ENCODE assay signal across 9 mouse cellular contexts in the genomic region with DNA sequence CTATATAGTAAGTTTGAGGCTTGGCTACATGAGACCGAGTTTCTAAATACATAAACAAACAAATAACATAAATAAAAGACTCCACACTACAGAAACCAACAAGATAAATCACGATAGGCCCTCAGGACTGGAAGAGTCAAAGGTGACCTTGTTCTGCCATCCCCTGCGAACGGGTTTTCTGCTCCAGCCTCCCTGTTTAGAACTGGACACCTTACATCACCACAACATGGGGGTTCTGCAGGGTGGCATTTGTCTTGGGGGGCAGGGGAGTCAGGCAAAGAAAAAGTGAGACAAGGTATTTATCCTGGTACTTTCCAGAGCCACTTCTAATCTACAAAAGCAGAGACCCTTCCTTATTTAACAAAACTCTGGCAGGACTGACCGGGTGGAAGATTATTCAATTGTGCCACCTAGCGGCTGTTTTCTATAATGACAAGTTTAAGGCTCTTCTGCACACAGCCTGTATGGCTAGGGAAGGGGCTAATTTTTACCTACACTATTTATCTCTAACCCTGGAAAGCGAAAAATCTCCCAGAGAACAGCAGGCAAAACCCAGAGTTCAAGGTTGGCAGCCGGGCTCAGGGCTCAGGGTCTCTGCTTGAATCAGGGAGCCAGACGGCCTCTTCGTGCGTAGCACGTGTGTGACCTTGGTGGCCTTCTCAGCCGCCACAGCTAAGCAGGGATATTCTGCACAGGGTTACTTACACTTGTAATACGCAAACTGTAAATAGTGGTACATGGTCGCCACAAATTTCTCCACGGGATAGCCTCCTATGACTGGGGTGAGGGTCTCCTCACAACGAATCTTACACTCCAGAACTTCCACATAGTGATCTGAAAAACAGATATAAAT. TPM values are rescaled to one million over a fixed set of nuclear protein-coding genes. Genes with fewer than 3 reads are reported as not detected.
A peak's percentile ranks its signal among the peaks of the same experiment; 100 is the strongest.
DNase-seq lines count a peak whose midpoint lies in the region; ATAC-seq and TF ChIP-seq lines count a peak whose summit lies in the region.
"Had no signal": no experiment of that assay in that cellular context is flagged by ENCODE, and none has a peak within 500 bp of the region (broad histone marks: within the 10 kb centered on the region; RNA-seq: fewer than 3 reads in every experiment).

No protein-coding gene starts in this region.

- WGBS in limb, embryonic 11.5 days, result 75% methylated on average over 17 of the region's 17 CpGs
- 73% methylated on average over 17 of the region's 17 CpGs for WGBS in midbrain, postnatal 0 days

- no peak overlapping the region for H3K9ac ChIP-seq in limb, embryonic 11.5 days (ENCODE audit: low read length)
- H3K9ac ChIP-seq in midbrain, postnatal 0 days (replicated peaks; ENCODE audit: low read length, poor library complexity, severe bottlenecking), result no peak overlapping the region

- H3K27me3 ChIP-seq in limb, embryonic 11.5 days (ENCODE audit: control insufficient read depth, insufficient read depth, low read length), result no peaks in the 10 kb centered on the region
- no peaks in the 10 kb centered on the region for H3K27me3 ChIP-seq in midbrain, postnatal 0 days (ENCODE audit: insufficient read depth, low read length)

- peak; percentile 83 for TF ChIP-seq CTCF in midbrain, postnatal 0 days (IDR thresholded peaks at IDR 0.05)

- H3K9me3 ChIP-seq in limb, embryonic 11.5 days (ENCODE audit: control insufficient read depth, low read length), result no peaks in the 10 kb centered on the region
- no peaks in the 10 kb centered on the region for H3K9me3 ChIP-seq in midbrain, postnatal 0 days (ENCODE audit: low read length)

- 0 out of 2 replicates have a peak, but pooled peaks cover 2% of the 10 kb centered on the region for H3K36me3 ChIP-seq in limb, embryonic 11.5 days (ENCODE audit: control insufficient read depth, insufficient read depth, low read length)
- H3K36me3 ChIP-seq in midbrain, postnatal 0 days (ENCODE audit: insufficient read depth, low read length), result peaks cover 4% of the 10 kb centered on the region; the same call in 1 of the 2 replicates

- H3K4me3 ChIP-seq in limb, embryonic 11.5 days (ENCODE audit: low read depth, low read length), result no peak overlapping the region
- no peak overlapping the region for H3K4me3 ChIP-seq in midbrain, postnatal 0 days (ENCODE audit: low read depth, low read length)

- ATAC-seq in cerebellum, adult (ENCODE audit: insufficient number of reproducible peaks, low FRiP score, low TSS enrichment), result peak; percentile 52; the same call in 1 of the 2 replicates
- ATAC-seq in granulocyte monocyte progenitor cell, adult 5-6 weeks (replicated peaks; ENCODE audit: poor library complexity, severe bottlenecking), result peak; percentile 74
- ATAC-seq in limb, embryonic 11.5 days (ENCODE audit: insufficient number of reproducible peaks, low FRiP score, low TSS enrichment, low read depth), result peak; percentile 69; the same call in 1 of the 2 replicates
- no peak for ATAC-seq in midbrain, postnatal 0 days (ENCODE audit: low FRiP score)

- no peak overlapping the region for H3K27ac ChIP-seq in limb, embryonic 11.5 days (replicated peaks; ENCODE audit: low read depth, low read length)
- H3K27ac ChIP-seq in midbrain, postnatal 0 days (ENCODE audit: low read depth, low read length), result no peak overlapping the region

- H3K4me2 ChIP-seq in limb, embryonic 11.5 days (ENCODE audit: low read depth, severe bottlenecking), result no peak overlapping the region
- no peak overlapping the region for H3K4me2 ChIP-seq in midbrain, postnatal 0 days (ENCODE audit: low read depth, low read length, poor library complexity, severe bottlenecking)

- H3K4me1 ChIP-seq in limb, embryonic 11.5 days (ENCODE audit: control insufficient read depth, insufficient read depth, low read length), result no peaks in the 10 kb centered on the region
- no peaks in the 10 kb centered on the region for H3K4me1 ChIP-seq in midbrain, postnatal 0 days (ENCODE audit: insufficient read depth, low read length)

- no peak for DNase-seq in cerebellum, adult 11-12 months
- DNase-seq in 416B (ENCODE audit: low read depth), result peak; percentile 69
- peak; percentile 58 for DNase-seq in brain, adult 2 months (ENCODE audit: low read depth, low spot score)
- peak; percentile 55 for DNase-seq in limb, embryonic 11.5 days (ENCODE audit: low spot score)
- DNase-seq in midbrain, postnatal 0 days (ENCODE audit: low spot score), result peak; percentile 83
- no peak for DNase-seq in spleen, postnatal 14 days (ENCODE audit: low spot score in 2 of 2)

RNA-seq across cellular contexts. Expression of a gene that starts 9.4 kb away (rescaled TPM):
- 47.3 and 55.2 TPM in 2 replicates for total RNA-seq in granulocyte monocyte progenitor cell, adult 5-6 weeks (2014; fragmentation: Nextera tagmentation)
- 21.0 and 21.4 TPM in 2 replicates for total RNA-seq in granulocyte monocyte progenitor cell, adult 5-6 weeks (2017)
- 57.6 and 66.7 TPM in 2 replicates for polyA plus RNA-seq in limb, embryonic 11.5 days (2014; fragmentation: Nextera tagmentation; extraction: Ambion mirVana)
- 12.6 and 21.4 TPM in 2 replicates for total RNA-seq in midbrain, postnatal 0 days (2014; rRNA removed)
- 25.8 and 26.0 TPM in 2 replicates for polyA plus RNA-seq in midbrain, postnatal 0 days (2015; fragmentation: Nextera tagmentation; extraction: Ambion mirVana)

RNA-seq across cellular contexts. Expression of a gene that starts 19.8 kb away (rescaled TPM):
- 38.7 and 46.7 TPM in 2 replicates for total RNA-seq in granulocyte monocyte progenitor cell, adult 5-6 weeks (2014; fragmentation: Nextera tagmentation)
- total RNA-seq in granulocyte monocyte progenitor cell, adult 5-6 weeks (2017), result 40.8 and 42.9 TPM in 2 replicates
- 23.2 and 24.4 TPM in 2 replicates for polyA plus RNA-seq in limb, embryonic 11.5 days (2014; fragmentation: Nextera tagmentation; extraction: Ambion mirVana)
- 29.6 and 38.0 TPM in 2 replicates for total RNA-seq in midbrain, postnatal 0 days (2014; rRNA removed)
- polyA plus RNA-seq in midbrain, postnatal 0 days (2015; fragmentation: Nextera tagmentation; extraction: Ambion mirVana), result 32.1 and 35.3 TPM in 2 replicates

RNA-seq across cellular contexts. Expression of a gene that starts 19.8 kb away (rescaled TPM):
- total RNA-seq in granulocyte monocyte progenitor cell, adult 5-6 weeks (2014; fragmentation: Nextera tagmentation), result 5.7 and 6.7 TPM in 2 replicates
- total RNA-seq in granulocyte monocyte progenitor cell, adult 5-6 weeks (2017), result 5.9 and 6.8 TPM in 2 replicates
- polyA plus RNA-seq in limb, embryonic 11.5 days (2014; fragmentation: Nextera tagmentation; extraction: Ambion mirVana), result 3.6 and 5.1 TPM in 2 replicates
- total RNA-seq in midbrain, postnatal 0 days (2014; rRNA removed), result 6.4 and 6.6 TPM in 2 replicates
- polyA plus RNA-seq in midbrain, postnatal 0 days (2015; fragmentation: Nextera tagmentation; extraction: Ambion mirVana), result 6.4 and 7.4 TPM in 2 replicates

RNA-seq across cellular contexts. Expression of a gene that starts 51.2 kb away (rescaled TPM):
- total RNA-seq in granulocyte monocyte progenitor cell, adult 5-6 weeks (2014; fragmentation: Nextera tagmentation), result not detected in 2 replicates
- total RNA-seq in granulocyte monocyte progenitor cell, adult 5-6 weeks (2017), result not detected in 2 replicates
- not detected in 2 replicates for polyA plus RNA-seq in limb, embryonic 11.5 days (2014; fragmentation: Nextera tagmentation; extraction: Ambion mirVana)
- not detected in 2 replicates for total RNA-seq in midbrain, postnatal 0 days (2014; rRNA removed)
- polyA plus RNA-seq in midbrain, postnatal 0 days (2015; fragmentation: Nextera tagmentation; extraction: Ambion mirVana), result not detected in 2 replicates
- polyA plus RNA-seq: heart, embryonic 16.5 days had no signal

Comparison
In these comparisons a context has a peak if more than half of its experiments do, and no peak if none do; other contexts are left out.
1. DNase-seq: peak in 416B (single experiment), brain, adult 2 months (single experiment), limb, embryonic 11.5 days (single experiment) and midbrain, postnatal 0 days (single experiment); none in cerebellum, adult 11-12 months (single experiment) and spleen, postnatal 14 days (0 of 2).